Mouse (Mus musculus): Measurements from ENCODE around the gene Apoc3.

The Apoc3 gene

DNA sequence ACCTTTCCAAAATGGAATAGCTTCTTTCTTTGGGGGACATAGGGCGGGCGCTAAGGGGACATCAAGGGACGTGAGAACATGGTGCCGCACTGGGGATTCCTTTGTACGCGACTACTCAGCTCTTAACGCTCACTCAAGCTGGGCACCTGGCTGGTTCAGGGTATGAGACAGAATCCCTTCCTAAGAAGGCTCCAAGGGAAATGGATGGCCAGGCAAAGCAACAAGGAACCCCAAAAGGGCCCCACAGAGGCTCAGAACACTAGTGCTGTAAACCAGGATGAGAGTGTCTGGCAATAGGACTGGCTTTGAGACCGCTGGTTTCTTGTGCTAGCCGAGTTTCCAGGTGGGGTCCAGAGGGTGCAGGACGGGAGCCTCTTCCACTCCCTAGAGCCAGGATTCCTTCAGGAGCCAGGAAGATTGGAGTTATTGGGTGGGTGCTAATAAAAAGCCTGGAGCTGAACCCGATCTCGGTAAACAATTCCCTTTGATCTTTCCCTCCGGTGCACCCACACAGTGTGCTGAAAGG lies 4.9 kb downstream of the Apoc3 start:
- in situ Hi-C loops (cut with MboI; ENCODE audit: low sequenced_read_pairs), result no loop called here

GRCm38 (mm10) chr9:46229573-46230449 lies 5.6 kb downstream of the Apoc3 start:
- in situ Hi-C loops (cut with MboI; ENCODE audit: low sequenced_read_pairs), result no loop called here

GRCm38 (mm10) chr9:46228491-46228890 lies 6.9 kb downstream of the Apoc3 start, which contains the start of gene Apoa1:
Gene Apoa1 (plus strand): TSS chr9:46228580.
- in situ Hi-C loops (cut with MboI; ENCODE audit: low sequenced_read_pairs), result no loop called here

GRCm38 (mm10) chr9:46227064-46227614 lies 8.3 kb downstream of the Apoc3 start:
- in situ Hi-C loops (cut with MboI; ENCODE audit: low sequenced_read_pairs), result no loop called here

DNA sequence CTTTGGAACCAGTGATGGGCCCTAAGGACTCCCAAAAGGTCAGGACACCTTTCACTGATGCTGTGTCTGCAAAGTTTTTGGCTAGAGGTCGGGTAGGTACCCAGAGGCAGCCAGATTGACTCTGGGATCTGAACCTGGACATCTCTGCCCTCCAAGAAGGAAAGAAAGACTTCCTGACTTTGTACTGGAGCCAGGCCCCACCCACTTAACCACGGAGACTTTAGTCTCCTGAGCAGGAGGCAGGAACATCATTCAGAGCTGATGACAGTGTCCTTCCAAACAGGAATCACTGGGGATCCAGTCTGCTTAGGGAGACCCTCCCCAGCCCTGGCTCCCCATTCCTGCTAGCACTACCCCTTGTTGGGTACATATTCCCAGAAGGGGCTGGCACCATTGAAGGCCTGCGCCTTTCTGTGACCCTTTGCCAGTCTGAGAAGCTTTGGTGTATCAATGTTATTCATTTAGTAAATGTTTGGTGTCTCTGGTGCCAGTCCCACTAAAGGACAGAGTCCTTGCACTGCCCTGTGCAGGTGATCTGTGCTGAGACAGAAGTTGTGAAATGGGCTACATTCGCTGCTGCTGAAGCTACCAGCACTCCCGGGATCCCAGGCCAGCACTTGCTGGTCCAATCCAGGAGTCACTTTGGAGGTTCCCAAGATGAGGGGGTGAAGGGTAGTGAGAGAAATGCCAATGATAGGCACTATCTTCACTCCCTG lies 10.3 kb downstream of the Apoc3 start:
- in situ Hi-C loops (cut with MboI; ENCODE audit: low sequenced_read_pairs), result no loop called here

GRCm38 (mm10) chr9:46224101-46224500 lies 11.3 kb downstream of the Apoc3 start:
- in situ Hi-C loops (cut with MboI; ENCODE audit: low sequenced_read_pairs), result no loop called here

DNA sequence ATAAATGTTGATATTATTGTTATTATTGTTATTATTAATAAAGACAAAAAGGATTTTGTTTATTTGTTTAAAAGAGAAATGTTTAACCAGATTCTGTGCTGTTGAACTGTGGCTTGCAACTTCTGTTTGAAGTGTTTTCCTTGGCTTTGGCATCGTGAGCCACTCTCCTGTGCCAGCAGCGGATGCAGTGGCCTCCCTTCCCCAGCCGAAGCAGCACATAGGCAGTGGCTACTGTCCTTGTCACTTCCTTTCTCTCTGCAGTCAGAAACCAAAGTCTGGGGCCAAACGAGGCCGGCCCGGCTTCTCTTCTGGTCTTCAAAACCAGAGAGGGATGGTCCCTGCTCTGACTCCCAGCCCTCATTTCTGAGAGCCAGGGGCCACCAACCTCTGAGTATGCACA lies 12.3 kb downstream of the Apoc3 start:
- in situ Hi-C loops (cut with MboI; ENCODE audit: low sequenced_read_pairs), result no loop called here

GRCm38 (mm10) chr9:46218176-46218575 lies 17.3 kb downstream of the Apoc3 start:
- in situ Hi-C loops (cut with MboI; ENCODE audit: low sequenced_read_pairs), result no loop called here

DNA sequence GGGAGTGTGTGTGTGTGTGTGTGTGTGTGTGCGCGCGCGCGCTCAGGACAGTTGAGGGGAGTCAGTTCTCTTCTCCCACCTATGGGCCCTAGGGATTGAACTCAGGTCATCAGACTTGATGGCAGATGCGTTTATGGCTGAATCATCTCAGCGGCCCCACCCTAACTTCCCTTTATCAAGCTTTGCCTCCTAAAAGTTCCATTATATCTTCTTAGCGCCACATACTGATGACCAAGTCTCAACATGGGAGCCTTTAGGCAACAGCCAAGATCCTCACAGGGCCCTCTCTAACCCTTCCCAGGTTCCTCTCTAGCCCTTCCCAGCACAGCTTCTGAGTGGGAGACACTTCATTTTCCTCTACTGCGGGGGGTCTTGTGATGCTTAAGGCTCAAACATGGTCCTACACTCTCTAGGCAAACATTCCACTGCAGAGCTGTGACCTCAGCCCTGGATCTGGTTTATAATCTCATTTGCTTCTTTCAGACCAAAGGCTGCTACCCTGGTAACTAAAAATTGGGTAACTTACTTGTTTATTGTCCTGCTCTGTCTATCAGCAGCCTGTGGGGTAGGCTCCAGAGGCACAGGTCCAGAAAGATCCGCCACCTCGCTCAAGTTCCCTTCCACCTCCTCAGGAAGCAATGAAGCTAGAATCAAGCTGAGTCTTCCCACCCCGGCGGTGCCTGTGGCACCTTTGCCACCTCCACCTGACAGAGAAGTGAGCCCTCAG lies 18.5 kb downstream of the Apoc3 start:
- in situ Hi-C loops (cut with MboI; ENCODE audit: low sequenced_read_pairs), result no loop called here

- in situ Hi-C loops (cut with MboI; ENCODE audit: low sequenced_read_pairs), result no loop called here
Observed at GRCm38 (mm10) chr9:46215338-46216322, 19.8 kb downstream of the Apoc3 start.

DNA sequence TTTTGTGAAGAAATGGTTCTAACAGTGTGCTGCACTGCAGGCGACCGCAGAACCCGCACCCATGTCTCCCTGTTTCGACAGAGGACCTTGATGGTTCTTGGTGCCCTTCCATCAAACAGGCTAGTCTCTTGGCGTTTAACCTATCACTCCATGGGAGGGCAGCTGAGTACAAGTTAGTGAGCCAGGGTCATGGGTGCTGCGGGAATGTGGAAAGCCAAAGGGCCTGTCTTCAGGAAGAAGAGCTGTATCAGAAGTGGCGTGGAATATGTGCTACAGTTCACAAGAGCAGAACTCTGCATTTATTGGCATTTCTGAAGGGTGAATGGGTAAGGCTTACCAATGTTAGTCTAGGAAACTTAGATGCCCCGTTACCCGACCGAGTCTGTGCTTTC lies 20.5 kb downstream of the Apoc3 start:
- in situ Hi-C loops (cut with MboI; ENCODE audit: low sequenced_read_pairs), result no loop called here

GRCm38 (mm10) chr9:46214276-46214675 lies 21.2 kb downstream of the Apoc3 start:
- in situ Hi-C loops (cut with MboI; ENCODE audit: low sequenced_read_pairs), result no loop called here

DNA sequence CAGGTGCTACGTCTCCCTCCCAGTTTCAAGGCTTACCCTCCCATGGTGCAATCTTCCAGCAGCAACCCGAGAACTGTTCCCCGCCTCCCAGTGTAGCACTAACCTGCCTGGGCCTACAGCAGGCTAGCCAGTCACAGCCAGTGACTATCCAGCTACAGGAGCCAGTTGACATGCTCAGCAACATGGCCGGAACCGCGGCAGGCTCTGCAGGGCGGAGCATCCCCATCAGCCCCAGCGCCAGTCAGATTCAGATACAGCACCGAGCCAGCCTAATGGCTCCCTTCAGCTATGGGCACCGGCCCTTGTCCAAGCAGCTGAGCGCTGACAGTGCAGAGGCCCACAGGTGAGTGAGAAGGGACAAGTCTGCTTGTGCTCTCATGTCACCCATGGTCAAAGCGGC lies 25.0 kb downstream of the Apoc3 start:
- in situ Hi-C loops (cut with MboI; ENCODE audit: low sequenced_read_pairs), result no loop called here

DNA sequence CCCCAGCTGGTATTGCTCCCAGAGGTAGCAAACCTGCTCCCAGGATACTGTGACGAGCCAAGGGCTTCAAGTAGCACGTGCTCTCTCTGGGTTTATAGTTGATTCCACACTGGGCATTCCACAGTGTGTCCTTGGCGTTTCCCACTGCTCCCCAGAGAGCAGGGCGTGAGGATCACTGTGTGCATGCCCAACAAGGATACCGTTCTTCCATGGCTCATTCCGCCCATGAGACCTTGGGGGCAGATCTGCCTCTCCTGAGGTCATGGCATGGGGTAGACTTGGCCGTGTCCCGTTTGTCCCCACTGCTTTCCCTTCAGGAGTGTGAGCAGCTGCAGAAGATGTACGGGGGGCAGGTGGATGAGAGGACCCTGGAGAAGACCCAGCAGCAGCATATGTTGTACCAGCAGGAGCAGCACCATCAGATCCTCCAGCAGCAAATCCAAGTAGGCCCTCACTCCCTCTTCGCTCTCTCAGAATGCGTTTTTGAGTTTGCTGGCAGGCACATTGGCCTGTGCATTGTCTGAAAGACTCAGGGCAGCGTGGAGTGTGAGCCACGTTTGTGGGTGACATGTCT lies 26.9 kb downstream of the Apoc3 start:
- in situ Hi-C loops (cut with MboI; ENCODE audit: low sequenced_read_pairs), result no loop called here

GRCm38 (mm10) chr9:46207501-46207869 lies 28.0 kb downstream of the Apoc3 start:
- in situ Hi-C loops (cut with MboI; ENCODE audit: low sequenced_read_pairs), result no loop called here

DNA sequence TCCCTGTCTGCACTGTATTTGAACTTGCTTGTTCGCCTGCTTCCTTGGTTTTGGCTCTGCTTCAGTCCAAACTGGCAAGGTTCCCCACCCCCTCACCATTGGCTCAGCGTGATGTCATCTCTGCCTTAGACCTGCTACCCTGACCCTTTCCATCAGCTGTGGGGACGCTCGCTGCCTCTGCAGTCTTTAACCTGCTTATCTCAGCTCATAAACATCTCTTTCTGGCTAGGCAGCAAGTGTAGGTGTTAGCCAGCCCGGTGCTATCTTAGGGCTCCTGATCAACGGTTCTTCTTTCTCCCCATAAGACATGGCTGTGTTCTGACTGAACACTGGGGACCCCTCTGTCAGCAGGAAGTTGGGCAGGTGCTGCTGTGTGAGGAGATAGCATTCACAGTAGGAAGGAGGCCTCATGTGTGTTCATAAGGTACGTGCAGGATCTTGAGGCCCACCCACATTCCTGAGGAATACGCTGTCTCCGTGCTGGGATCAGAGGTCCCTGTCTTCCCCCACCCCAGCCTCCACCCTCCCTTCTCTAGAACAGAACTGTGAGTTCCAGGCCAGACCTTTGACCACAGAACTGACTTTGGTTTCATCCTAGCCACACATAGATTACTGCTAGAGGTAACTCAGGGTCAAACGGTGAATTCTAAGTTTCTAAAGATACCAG lies 28.5 kb downstream of the Apoc3 start:
- in situ Hi-C loops (cut with MboI; ENCODE audit: low sequenced_read_pairs), result no loop called here

DNA sequence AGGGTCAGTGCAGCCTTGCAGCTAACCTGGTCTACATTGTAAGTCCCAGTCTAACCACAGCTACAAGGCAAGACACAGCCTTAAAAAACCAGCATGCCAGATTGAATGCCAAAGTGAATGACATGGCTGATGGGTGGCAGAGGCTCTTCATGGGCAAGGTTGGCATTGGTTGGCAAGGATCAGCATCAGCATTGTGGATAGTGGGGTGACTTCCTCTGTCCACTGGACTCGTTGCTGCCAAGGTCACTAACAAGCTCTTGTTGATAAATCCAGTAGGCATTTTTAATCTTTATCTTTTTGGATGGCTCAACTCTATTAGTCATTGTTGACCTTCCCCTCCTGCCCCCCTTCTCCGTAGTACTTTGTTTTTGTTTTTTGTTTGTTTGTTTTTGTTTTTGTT lies 35.8 kb downstream of the Apoc3 start:
- in situ Hi-C loops (cut with MboI; ENCODE audit: low sequenced_read_pairs), result no loop called here

GRCm38 (mm10) chr9:46198936-46199335 lies 36.5 kb downstream of the Apoc3 start:
- in situ Hi-C loops (cut with MboI; ENCODE audit: low sequenced_read_pairs), result no loop called here

DNA sequence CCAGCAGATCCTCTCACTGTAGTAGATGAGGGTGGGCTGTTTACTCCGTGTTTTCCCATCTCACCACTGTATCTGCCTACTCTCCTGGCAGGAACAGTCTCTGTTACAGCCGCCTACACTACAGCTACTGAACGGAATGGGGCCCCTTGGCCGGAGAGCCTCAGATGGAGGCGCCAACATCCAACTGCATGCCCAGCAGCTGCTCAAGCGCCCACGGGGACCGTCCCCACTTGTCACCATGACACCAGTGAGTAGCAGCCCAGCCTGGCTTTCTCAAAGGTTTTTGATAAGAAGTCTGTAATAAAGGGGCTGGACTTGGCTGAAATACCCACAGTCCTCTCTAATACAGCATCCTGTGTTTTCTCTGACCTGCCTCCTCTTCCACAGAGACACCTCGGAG lies 37.0 kb downstream of the Apoc3 start:
- in situ Hi-C loops (cut with MboI; ENCODE audit: low sequenced_read_pairs), result no loop called here

Data from CH12F3 (cell line).